Mouse (Mus musculus): ENCODE results near the gene Hcrt.
A peak's percentile ranks its signal among the peaks of the same experiment; 100 is the strongest.
"Not testable (repeated sequence)": the region's sequence is repeated elsewhere in the genome, so short reads cannot be mapped to it uniquely, and the experiment has no call there.

Gene Hcrt

DNA sequence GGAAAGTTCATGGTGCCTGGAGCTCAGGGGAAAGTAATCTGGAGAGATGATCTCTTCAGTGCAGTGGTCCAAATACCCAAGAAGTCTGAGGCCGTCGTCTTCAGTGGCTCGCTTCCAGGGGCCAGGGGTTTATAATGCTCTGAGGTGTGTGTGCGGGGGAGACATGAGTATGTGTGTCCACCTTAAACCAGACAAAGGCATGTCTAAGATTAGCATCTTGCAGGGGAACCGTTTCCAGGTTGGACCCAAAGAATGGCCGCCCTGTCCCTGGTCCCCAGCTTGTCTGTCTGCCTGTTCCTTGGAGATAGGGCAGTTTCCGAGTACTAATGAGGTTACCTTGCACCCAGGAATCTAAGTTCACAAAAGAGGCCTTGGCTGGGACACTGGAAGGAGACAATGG is at the start of gene Hcrt:
Gene Hcrt (minus strand): TSS at position 101 of the 400 bp plus-strand sequence.
- DNase-seq (ENCODE audit: low read depth in 1 of 2, low spot score in 2 of 2) = no peak

DNA sequence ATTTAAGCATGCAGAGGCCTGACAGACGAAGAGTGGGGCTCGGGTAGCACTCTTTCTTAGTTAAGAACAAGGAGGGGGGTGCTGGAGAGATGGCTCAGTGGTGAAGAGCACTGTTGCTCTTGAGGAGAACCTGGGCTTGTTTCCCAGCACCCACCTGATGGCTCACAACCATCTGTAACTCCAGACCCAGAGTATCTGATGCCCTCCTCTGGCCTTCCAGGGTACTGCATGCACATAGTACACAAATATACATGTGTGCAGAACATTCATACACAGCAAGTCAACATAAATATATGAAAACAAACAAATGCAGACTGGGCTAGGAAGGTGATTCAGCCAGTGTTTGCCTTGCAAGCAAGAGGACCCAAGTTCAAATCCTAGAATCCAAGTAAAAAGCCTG is 48.4 kb upstream of the Hcrt start:
- no peak for DNase-seq (ENCODE audit: low read depth in 1 of 2, low spot score in 2 of 2)

- no peak for DNase-seq (ENCODE audit: low read depth in 1 of 2, low spot score in 2 of 2)
Observed at GRCm38 (mm10) chr11:100810516-100810915, 47.8 kb upstream of the Hcrt start.

- no peak for DNase-seq (ENCODE audit: low read depth in 1 of 2, low spot score in 2 of 2)
Observed at GRCm38 (mm10) chr11:100806380-100807305, 43.9 kb upstream of the Hcrt start.

DNA sequence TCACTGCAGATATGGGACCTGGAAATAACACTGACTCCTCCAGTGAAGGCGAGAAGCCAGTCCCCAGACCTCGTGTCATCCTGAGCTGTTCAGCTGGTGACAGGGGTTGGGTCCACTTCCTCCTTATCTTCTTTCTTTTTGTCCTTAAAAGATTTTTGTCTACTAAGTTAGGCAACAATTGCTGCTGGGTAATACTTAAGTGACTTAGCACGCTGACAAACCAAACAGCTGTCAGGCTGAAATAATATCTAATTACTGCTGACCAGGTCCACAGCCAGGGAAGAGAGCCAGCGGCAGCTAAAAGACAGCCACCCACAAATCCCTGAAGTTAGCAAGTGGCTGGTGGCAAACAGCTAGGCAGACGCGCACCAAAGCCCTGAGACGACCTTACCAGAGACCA is 42.8 kb upstream of the Hcrt start:
- DNase-seq (ENCODE audit: low read depth in 1 of 2, low spot score in 2 of 2) = no peak

- DNase-seq (ENCODE audit: low read depth in 1 of 2, low spot score in 2 of 2) = no peak
Observed at GRCm38 (mm10) chr11:100804409-100804808, 41.7 kb upstream of the Hcrt start.

- DNase-seq (ENCODE audit: low read depth in 1 of 2, low spot score in 2 of 2) = no peak
Observed at GRCm38 (mm10) chr11:100799426-100799825, 36.7 kb upstream of the Hcrt start.

GRCm38 (mm10) chr11:100796585-100796984 is 33.9 kb upstream of the Hcrt start:
- DNase-seq (ENCODE audit: low read depth in 1 of 2, low spot score in 2 of 2) = no peak

DNA sequence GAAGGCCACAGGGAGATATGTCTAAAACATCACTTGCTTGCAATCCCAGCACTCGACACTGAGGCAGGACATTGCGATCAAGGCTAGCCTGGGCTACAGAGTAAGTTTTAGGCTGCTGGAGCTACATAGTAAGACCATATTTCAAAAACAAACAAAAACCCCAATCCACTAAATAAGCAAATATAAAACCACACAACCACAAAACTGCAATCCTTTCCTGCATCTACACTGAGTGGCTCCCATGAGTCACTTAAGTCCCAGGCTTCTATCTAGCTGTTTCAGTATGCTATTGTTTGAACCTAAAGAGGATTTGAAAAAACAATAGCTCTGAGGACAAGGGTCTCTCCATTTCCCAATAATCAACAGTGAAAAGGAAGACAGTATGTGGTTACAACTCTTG is 32.7 kb upstream of the Hcrt start:
- no peak for DNase-seq (ENCODE audit: low read depth in 1 of 2, low spot score in 2 of 2)

- DNase-seq (ENCODE audit: low read depth in 1 of 2, low spot score in 2 of 2) = no peak
Observed at GRCm38 (mm10) chr11:100791457-100792049, 28.8 kb upstream of the Hcrt start.

- not testable (repeated sequence) for DNase-seq (ENCODE audit: low read depth in 1 of 2, low spot score in 2 of 2)
Observed at GRCm38 (mm10) chr11:100790644-100791043, 27.9 kb upstream of the Hcrt start.

- no peak for DNase-seq (ENCODE audit: low read depth in 1 of 2, low spot score in 2 of 2)
Observed at GRCm38 (mm10) chr11:100789702-100790101, 27.0 kb upstream of the Hcrt start.

DNA sequence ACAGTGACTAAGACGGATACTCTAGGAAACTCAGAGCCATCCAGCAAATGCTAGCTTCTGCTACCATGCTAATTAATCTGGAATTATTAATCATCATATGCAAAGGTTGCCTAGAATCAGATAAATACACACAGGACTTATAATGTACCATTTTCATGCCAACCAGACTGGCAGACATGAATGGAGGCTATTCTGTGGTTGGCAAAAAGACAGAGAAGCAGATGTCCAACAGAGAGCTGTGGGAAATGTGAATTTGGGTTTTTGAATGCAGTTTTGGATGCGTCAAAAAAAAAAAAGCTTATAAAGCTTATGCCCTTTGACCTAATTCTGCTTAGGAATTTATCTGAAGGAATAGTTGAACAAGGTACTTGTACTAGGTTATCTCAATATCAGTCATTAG is 23.0 kb upstream of the Hcrt start:
- DNase-seq (ENCODE audit: low read depth in 1 of 2, low spot score in 2 of 2) = no peak

DNA sequence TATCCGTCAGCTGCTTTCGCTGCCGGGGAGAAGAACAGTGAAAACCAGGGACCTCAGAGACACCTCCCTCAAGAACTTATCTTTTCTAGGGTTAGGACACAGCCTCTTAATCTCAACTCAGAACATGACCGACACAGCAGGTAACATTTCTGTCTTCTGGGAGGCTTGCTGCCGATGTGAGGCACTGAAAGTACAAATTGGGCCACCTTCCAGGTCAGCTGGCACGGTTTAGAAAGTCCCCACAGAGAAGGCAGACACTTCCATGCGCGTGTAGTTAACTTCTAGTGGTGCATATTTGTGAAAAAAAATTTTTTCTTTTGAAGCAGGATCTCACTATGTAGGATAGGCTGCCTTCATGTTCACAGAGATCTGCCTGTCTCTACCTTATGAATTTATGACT is 21.6 kb upstream of the Hcrt start:
- DNase-seq (ENCODE audit: low read depth in 1 of 2, low spot score in 2 of 2) = no peak

- DNase-seq (ENCODE audit: low read depth in 1 of 2, low spot score in 2 of 2) = no peak
Observed at GRCm38 (mm10) chr11:100782568-100782967, 19.8 kb upstream of the Hcrt start.

GRCm38 (mm10) chr11:100781763-100782475 is 19.2 kb upstream of the Hcrt start:
- no peak for DNase-seq (ENCODE audit: low read depth in 1 of 2, low spot score in 2 of 2)

DNA sequence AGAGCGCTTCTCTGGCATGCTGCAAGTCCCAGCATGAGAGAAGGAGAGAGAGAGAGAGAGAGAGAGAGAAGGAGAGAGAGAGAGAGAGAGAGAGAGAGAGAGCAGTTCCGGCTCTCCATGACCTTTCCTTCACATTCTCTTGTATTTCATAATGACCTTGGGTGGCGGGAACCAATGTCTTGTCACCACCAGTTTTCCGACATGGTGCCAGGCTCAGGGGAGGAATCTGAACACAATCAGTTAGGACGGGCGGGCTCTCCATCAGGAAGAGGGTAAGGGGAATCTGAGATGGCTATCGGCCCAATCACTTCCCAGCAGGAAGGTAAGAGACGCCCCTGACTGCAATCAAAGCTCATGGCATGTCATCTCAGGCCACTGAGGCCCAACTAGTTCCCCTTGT is 17.5 kb upstream of the Hcrt start:
- no peak for DNase-seq (ENCODE audit: low read depth in 1 of 2, low spot score in 2 of 2)

DNA sequence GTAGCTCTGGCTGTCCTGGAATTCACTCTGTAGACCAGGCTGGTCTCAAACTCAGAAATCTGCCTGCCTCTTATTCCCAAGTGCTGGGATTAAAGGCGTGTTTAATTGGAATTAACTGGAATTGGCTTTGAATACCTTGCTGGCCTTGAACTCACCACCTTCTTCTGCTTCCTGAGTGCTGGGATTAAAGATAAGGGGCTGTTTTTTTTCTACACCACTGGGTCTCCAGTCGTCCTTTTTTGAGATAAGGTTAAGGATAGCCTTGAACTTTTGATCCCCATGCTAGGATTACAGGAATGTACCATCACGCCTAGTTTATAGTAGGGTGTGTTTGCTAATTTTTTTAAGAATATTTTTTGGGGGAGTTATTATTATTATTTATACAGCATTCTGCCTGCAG is 15.3 kb upstream of the Hcrt start:
- no peak for DNase-seq (ENCODE audit: low read depth in 1 of 2, low spot score in 2 of 2)

DNA sequence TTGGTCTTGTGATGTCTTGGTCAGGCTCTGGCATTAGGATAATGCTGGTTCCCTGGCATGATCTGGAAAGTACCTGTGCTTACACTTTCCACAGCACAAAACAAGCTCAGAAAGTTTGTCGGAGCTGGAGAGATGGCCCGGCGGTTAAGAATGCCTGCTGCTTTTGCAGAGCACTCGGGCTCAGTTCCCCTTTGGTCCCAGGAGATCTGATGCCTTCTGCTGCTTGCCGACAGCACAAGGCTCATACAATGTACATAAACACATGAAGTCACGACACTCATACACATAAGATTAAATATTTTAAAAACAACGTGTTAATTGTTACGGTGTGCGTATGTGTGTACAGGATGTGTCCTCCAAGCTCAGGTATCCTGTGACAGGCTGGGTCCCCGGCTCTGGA is 13.2 kb upstream of the Hcrt start:
- DNase-seq (ENCODE audit: low read depth in 1 of 2, low spot score in 2 of 2) = no peak

GRCm38 (mm10) chr11:100774261-100774660 is 11.5 kb upstream of the Hcrt start:
- no peak for DNase-seq (ENCODE audit: low read depth in 1 of 2, low spot score in 2 of 2)

DNA sequence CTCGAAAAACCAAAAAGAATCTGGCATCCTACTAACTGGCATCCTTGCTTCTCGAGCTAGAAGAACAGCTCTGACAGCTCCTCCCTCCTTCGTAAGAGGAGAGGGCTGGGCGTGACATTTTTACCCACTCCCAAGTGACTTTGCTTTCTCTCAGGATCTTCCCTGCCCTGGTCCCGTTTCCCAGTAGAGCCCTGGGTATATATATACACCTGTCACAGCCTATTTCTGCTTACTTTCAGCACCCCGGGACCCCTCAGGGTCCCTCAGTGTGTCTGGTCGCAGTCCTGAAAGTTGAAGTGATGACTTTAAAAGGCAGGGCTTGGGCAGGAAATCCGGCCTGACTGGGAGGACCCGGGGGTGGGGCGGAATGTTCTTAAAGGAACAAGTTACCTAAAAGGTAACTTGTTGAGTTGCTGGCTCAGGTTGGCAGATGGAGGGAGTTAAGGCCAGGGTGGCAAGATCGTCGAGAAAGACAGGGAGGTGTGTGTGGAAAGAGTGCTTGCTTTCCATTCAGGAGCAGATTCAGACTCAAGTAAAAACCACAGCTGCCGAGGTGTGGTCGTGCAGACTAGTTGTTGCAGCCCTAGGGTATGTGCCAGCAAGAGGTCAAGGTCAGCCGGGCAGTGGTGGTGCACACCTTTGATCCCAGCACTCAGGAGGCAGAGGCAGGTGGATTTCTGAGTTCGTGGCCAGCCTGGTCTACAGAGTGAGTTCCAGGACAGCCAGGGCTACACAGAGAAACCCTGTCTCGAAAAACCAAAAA is 8.1 kb upstream of the Hcrt start, which contains the start of gene Ghdc:
Gene Ghdc (minus strand): TSS at position 312 of the 763 bp plus-strand sequence.
- DNase-seq (ENCODE audit: low read depth in 1 of 2, low spot score in 2 of 2) = peak in 1 of 2 experiments; percentile 49
